Mouse (Mus musculus) adrenal gland, postnatal 0 days (tissue): ENCODE results near the gene Slc25a41. TPM values are rescaled to one million over a fixed set of nuclear protein-coding genes. Genes with fewer than 3 reads are reported as not detected.

Source experiments
- polyA plus RNA-seq: library from polyadenylated mRNA; unstranded; fragments of >200 nt; fragmentation: Nextera tagmentation; extraction: Ambion mirVana; gene quantifications from 2 replicates; pipeline ENCODE4 v1.2.1, GENCODE M21; 2015

Slc25a41 gene
- not detected in 2 replicates for polyA plus RNA-seq

DNA sequence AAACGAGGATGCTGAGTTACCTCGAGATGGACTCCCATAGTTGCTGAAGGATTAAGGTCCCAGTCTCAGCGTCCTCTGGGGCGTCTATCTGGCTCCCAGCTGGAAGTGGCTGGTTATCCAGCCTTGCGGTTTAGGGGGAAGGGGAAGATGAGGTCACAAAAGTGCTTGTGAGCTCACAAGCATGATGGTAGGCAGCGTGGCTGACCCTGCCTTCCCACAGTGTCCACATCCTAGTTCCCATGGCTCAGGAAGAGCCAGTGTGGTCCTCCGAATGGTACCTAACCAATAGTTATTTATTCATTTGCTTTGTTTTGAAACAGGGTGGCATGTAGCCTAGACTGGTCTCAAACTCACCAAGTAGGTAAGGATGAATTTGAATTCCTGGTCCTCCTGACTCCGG lies at the start of gene Slc25a41:
Gene Slc25a41 (minus strand): TSS at position 101 of the 400 bp plus-strand sequence.

DNA sequence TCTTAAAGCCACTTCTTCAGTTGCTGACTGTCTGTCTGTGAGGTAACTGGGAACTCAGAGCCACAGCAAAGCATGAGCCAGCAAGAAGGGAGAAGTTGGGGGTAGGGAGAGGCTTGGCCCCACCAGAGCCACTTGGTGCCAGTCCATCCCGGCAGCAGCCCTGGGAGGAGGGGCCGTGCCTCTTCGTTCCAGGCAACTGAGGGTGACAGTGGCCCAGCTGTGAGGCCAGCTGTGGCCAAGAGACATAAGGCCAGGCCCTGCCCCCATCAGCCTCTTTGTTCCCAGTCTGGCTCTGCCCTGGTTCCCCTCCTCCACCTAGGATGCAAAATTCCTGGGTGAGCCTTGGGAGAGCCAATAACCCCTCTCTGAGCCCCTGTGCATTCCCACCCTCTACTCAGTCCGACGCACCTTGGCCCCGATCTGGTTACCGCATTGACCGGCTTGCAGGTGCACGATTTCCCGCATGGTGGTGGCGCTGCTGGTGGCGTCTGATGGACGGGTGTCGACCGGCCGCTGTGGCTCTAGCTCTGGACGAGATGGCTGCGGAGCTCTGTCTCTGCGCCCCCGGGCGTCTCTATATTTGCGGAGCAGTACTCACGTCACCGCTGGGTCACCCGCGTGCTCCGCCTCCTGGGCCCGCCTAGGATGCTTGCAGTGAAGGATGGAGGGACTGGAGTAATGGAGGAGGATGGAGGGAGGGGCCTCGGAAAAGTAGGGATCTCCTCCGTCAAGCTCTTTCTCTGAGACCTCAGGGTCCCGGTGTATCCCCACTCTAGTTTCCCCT lies 45.8 kb upstream of the Slc25a41 start, which contains the start of gene Tubb4a:
Gene Tubb4a (minus strand): TSS at position 734 of the 784 bp plus-strand sequence.

DNA sequence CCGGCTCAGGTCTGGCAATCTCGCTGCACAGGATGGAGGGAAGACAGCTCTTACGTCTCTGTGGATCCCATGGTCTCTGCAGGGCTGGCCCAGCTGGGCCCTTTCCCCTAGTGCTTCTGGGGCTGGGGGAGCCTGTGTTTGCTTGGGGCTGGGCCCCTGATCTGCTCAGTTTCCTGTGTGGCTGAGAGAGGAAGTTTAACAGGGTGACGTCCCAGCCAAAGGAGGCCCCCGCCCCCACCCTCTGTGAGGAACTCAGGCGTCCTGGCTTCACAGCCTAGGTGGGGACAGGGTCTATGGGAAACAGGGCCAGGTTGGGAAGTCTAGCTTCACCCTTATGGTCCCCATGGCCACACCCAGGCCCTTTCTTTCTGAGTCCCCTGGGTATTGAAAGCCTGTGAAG lies 36.9 kb upstream of the Slc25a41 start, which contains the start of gene Dennd1c:
Gene Dennd1c (minus strand): TSS at position 179 of the 400 bp plus-strand sequence.

DNA sequence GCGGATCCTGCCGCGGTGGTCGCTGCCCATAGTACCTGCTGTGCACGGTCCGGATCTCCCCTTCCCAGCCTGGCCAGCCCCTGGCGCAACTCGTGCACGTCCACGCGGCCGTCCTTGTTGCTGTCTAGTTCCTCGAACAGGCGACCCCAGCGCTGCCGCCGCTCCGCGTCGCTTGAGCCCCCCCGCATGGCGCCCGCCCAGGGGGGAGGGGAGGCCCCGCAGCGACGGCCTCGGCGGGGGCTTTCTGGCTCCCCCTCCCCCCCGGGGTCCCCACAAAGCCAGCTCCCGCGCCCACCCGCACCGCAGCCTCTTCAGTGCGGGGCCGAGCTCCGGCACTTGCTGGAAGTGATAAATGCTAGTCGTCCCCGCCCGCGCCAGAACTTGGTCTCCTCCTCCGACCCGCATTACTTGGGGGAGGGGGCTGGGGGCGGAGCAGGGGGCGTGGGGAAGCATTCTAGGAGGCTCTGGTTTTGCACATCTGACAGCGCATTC lies 18.1 kb upstream of the Slc25a41 start, which contains the start of gene Slc25a23:
Gene Slc25a23 (minus strand): TSS at position 378 of the 492 bp plus-strand sequence.

DNA sequence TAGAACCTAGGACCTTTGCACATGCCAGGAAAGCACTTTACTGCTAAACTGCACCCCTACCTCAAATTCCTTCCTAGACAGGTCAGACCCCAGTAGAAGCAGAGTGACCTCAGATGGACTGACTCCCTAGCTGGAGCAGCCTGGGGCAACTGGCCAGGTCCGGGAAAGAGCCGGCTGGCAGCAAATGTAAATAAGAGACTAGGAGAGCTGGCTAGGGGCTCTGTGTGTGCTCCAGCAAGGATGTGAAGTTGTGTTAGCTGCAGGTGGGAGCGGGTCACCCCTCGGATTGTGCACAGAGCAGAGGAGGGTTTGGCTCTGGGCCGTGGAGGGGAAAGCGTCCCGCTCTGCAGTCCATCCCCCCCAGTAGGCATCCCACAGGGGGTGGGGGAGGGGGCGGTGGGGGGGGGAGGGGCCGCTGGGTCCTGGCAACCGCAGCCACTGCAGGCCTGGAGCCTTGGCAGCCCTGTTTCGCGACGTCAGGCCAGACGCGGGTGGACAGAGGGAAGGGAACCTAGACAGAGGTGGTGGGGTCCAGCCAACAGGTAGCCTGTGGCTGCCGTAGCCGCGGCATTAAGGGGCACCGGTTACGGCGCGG lies 17.5 kb upstream of the Slc25a41 start, which contains the start of gene Crb3:
Gene Crb3 (plus strand): TSS at position 215 of the 595 bp plus-strand sequence.

DNA sequence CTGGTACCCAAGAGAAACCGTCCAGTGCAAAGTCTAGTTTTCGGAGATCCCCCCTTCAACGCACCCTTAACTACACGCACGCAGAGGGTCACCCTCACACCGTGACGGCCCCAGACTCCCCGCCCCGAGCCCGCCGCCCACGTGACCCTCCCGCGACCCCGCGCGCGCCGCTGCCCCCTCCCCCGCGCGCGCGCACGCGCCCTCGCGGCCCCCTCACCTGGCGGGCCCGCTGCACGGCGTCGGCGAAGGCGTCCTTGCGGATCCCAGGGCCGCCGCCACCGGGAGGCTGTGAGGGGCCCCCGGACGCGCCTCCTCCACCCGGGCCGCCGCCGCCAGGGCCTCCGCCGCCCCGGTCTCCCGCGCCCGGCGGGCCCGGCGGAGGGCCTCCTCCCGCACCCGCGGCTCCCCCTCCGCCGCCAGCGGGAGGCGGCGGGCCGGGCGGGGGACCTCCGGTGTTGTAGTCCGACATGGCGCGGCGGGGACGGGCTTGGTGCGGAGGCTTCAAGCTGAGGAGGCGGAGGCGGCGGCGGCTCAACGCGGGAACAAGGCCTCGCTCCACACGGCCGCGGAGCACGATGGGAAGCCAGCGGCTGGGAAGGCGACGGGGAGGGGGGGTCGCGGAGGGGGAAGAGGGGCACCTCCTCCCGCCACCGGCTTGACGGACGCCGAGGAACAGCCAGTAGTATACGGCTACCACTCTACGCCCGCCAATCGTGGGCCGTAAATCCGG lies 10.4 kb downstream of the Slc25a41 start, which contains the start of gene Khsrp:
Gene Khsrp (minus strand): TSS at position 592 of the 730 bp plus-strand sequence.

DNA sequence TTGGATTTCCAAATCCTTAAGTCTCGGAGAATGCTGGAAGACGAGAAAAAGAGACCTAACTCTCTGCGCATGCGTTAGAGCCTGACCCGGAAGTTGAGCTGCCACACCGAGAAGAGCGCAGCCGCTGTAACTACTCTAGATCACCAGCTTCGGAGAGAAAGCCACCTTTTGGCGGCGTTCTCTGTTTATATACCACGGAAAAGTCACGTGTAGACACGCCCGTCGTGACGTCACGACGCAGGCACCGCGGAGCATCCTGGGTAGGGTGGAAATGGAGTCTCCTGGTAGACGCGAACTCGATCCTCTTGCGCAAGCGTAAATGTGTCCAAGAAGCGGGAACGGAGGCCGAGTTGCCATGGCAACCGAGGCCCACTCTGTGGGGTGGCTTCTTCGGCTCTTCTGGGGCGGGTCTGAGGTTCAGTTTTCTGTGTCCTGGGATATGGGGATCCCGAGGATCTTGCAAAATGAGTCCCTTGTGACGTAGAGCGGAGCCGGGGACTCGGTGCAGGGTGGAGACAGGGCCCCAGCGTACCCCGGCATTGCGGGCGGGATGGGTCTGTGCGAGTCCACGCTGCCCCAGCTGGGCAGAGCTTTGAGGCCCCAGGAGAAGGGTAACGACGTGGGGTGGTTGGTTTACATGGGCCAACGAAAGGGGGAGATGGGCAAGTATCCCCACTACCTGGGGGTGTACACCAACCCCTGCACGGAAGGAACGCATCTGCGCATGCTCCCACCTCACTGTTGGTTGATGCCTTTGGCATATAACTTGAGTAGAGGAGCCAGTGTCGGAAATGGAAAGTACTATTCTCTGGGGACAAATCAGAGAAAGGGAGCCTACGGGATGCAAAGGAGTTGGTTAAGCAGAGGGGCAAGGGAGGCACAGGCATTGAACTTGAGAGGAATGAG lies 30.0 kb downstream of the Slc25a41 start, which contains the start of the genes Gtf2f1 and Gm17949:
Gene Gtf2f1 (minus strand): TSS at position 53 of the 906 bp plus-strand sequence.
Gene Gm17949 (plus strand): TSS at position 234 of the 906 bp plus-strand sequence.

DNA sequence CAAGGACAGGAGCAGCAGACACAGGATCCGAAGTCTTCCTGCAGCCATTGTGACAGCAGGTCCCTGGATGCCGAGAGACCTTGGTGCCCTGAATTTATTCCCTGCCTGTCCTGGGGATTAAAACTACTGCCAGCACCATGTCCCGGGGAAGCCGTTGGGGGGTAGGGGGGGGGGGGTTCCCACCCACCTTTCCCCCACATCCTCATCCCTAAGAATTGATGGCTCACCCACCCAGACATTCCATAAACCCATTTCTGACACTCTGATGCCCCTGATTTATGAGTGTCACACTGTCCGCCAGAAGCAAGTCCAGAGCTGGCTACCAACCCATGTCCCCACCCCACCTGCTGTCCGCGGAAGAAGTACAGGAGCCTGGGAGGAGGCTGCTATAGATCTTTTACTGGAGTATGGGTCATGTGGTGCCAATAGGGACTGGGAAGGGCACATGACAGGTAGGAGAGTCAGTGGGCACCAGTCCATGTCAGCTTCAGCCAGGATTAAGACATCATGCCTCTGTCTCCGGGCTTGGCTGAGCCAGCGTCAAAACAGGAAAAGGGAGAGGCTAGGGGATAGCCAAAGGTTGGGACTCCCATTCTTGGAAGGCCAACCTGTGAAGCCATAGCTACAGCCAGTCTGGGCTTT lies 41.4 kb downstream of the Slc25a41 start, which contains the start of gene Pspn:
Gene Pspn (minus strand): TSS at position 51 of the 642 bp plus-strand sequence.

DNA sequence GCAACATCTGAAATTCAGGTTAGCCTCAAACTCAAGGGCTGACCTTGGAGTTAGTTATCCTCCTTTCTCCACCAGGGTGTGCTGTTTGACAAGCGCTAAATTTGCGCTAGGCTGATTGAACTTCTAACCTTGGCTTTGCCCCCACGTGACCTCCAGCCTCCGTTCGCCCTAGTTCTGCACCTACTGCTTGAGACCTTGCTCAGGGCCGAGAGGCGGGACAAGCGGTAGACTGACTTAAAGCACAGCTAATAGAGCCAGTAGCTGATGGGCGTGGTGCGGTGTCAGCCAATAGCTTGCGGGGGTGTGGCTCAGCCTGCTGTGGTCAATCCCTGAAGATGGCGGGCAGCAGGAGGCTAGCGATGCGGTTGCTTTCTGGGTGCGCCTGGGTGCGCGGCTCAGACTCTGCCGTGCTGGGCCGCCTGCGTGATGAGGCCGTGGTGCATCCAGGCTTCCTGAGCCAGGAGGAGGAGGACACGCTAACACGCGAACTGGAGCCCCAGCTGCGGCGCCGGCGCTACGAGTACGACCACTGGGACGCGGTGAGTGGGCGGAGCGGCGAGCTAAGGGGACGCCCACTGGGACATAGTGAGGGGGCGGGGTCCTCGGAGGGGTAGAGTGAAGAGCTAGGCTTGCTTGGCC lies 44.3 kb downstream of the Slc25a41 start, which contains the start of gene Alkbh7:
Gene Alkbh7 (plus strand): TSS at position 311 of the 639 bp plus-strand sequence.

DNA sequence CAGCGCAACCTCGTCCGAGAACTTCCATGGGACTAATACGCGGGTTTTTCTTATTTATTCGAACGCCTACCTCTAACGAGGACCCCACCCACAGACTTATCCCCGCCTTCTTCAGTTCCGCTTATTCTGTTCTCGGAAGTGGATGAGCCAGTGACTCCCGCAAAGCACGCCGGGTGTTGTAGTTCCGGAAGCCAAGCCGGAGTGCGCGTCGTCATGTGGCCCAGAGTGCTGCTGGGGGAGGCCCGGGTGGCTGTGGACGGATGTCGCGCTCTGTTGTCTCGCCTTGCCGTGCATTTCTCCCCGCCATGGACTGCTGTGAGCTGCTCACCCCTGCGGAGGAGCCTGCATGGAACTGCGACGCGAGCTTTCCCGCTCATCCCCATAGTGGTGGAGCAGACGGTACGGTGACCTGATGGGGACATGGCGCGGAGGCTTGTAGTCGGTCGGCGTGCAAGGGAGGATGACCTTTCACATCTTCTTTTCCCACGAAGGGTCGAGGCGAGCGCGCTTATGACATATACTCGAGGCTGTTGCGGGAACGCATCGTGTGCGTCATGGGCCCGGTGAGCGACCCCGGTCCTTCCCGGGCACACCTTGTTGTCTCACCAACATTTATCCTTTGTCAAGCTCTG lies 51.2 kb downstream of the Slc25a41 start, which contains the start of gene Clpp:
Gene Clpp (plus strand): TSS at position 191 of the 632 bp plus-strand sequence.

Other genes with a start within 250 kb of the Slc25a41 start
- gene Rfx2, start 210.6 kb downstream of the Slc25a41 start, polyA plus RNA-seq: 2.0 and 3.3 TPM in 2 replicates
- not detected in 2 replicates for gene Acsbg2, start 167.2 kb downstream of the Slc25a41 start, polyA plus RNA-seq
- 0.19 and 0.26 TPM in 2 replicates for gene 1700061G19Rik, start 166.2 kb downstream of the Slc25a41 start, polyA plus RNA-seq
- gene Mllt1, start 106.2 kb downstream of the Slc25a41 start, polyA plus RNA-seq: 13.6 and 14.1 TPM in 2 replicates
- gene Acer1, start 59.5 kb downstream of the Slc25a41 start, polyA plus RNA-seq: not detected in 2 replicates
- 117 and 163 TPM in 2 replicates for gene Clpp, start 51.3 kb downstream of the Slc25a41 start, polyA plus RNA-seq
- 112 TPM in 2 replicates for gene Alkbh7, start 44.3 kb downstream of the Slc25a41 start, polyA plus RNA-seq
- gene Pspn, start 41.6 kb downstream of the Slc25a41 start, polyA plus RNA-seq: 4.4 and 7.9 TPM in 2 replicates
- gene Gtf2f1, start 30.4 kb downstream of the Slc25a41 start, polyA plus RNA-seq: 29.7 and 47.9 TPM in 2 replicates
- 0.35 and 0.37 TPM in 2 replicates for gene Gm17949, start 30.2 kb downstream of the Slc25a41 start, polyA plus RNA-seq
- 20.2 and 25.9 TPM in 2 replicates for gene Khsrp, start 10.1 kb downstream of the Slc25a41 start, polyA plus RNA-seq
- gene Crb3, start 17.5 kb upstream of the Slc25a41 start, polyA plus RNA-seq: 2.0 and 3.5 TPM in 2 replicates
- 12.5 and 14.0 TPM in 2 replicates for gene Slc25a23, start 18.2 kb upstream of the Slc25a41 start, polyA plus RNA-seq
- gene Dennd1c, start 36.9 kb upstream of the Slc25a41 start, polyA plus RNA-seq: 0.93 and 2.0 TPM in 2 replicates
- gene Tubb4a, start 46.1 kb upstream of the Slc25a41 start, polyA plus RNA-seq: 28.5 and 110 TPM in 2 replicates
- 1.5 and 1.6 TPM in 2 replicates for gene Tnfsf9, start 63.7 kb upstream of the Slc25a41 start, polyA plus RNA-seq
- gene Cd70, start 108.1 kb upstream of the Slc25a41 start, polyA plus RNA-seq: not detected in 2 replicates
- gene Tnfsf14, start 152.5 kb upstream of the Slc25a41 start, polyA plus RNA-seq: 0.14 and 0.28 TPM in 2 replicates
- 63.5 and 85.8 TPM in 2 replicates for gene C3, start 186.5 kb upstream of the Slc25a41 start, polyA plus RNA-seq
- 45.8 and 74.8 TPM in 2 replicates for gene Gpr108, start 206.8 kb upstream of the Slc25a41 start, polyA plus RNA-seq
- gene Trip10, start 207.8 kb upstream of the Slc25a41 start, polyA plus RNA-seq: 28.6 and 35.5 TPM in 2 replicates
- 3.4 and 3.6 TPM in 2 replicates for gene Vav1, start 237.4 kb upstream of the Slc25a41 start, polyA plus RNA-seq